Mouse (Mus musculus) bone marrow macrophage, adult 2 months (primary cell): ENCODE data around the gene Galk1. TPM values are rescaled to one million over a fixed set of nuclear protein-coding genes. Genes with fewer than 3 reads are reported as not detected.

Experiments
- H3K27ac ChIP-seq: 2 replicates; pipeline ENCODE4 v1.5.1; 2012; ENCODE audit warnings: low read depth, low read length; ENCODE audit not compliant: insufficient read depth
- H3K4me1 ChIP-seq: 2 replicates; pipeline ENCODE4 v1.6.1; 2012; ENCODE audit warnings: low read length; ENCODE audit not compliant: control insufficient read depth, insufficient read depth
- H3K4me3 ChIP-seq: 2 replicates; pipeline ENCODE4 v1.5.1; 2012; ENCODE audit warnings: mild to moderate bottlenecking, low read length, moderate library complexity; ENCODE audit not compliant: insufficient read depth
- CTCF ChIP-seq: IDR thresholded peaks from 2 replicates; pipeline ENCODE4 v1.5.1; 2012; ENCODE audit warnings: low read depth, mild to moderate bottlenecking, low read length, moderate library complexity
- POLR2A ChIP-seq: IDR thresholded peaks from 2 replicates; pipeline ENCODE4 v1.6.1; 2012; ENCODE audit warnings: mild to moderate bottlenecking, low read depth, low read length, borderline replicate concordance
- polyA plus RNA-seq: library from polyadenylated mRNA; stranded (reverse); fragments of >200 nt; gene quantifications from 2 replicates; pipeline ENCODE4 v1.2.4, GENCODE M21; 2012; ENCODE audit not compliant: missing spikeins, insufficient read depth, insufficient read length

Gene Galk1
- polyA plus RNA-seq, 1 experiment: 14.4 TPM

DNA sequence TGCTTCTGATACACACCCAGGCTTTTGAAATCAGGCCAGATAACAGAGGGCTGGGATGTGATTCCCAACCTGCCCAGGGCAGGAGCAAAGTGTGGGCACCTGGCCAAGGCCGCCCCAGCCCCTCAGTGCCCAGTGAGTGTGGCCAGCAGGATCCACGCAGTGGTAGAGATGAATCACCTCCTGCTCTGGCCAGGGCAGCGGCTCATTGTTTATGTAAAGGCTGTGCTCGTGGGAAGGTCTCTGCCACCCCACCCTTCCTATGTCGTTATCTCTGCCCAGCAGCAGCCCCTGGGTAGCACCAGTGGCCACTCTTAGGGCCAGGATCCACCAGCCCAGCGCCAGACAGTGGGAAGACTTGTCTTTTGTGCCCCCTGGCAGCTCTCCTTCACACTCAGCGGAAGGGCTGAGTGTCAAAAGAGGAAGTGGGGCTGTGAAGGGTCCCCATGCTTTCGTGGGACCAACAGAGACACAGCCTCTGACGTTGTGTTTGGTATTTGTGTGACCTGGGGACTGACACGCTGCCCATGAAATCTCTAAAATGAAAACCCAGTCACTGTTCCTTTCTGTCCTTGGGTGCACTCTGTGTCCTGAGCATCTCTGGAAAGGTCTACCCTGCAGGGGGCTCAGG is 47.4 kb downstream of the Galk1 start:
- TF ChIP-seq POLR2A: no peak
- no peak for TF ChIP-seq CTCF
- H3K4me3 ChIP-seq: no peak overlapping the region
- H3K27ac ChIP-seq: no peak overlapping the region
- H3K4me1 ChIP-seq: peaks cover 12% of the 10 kb centered on the region

DNA sequence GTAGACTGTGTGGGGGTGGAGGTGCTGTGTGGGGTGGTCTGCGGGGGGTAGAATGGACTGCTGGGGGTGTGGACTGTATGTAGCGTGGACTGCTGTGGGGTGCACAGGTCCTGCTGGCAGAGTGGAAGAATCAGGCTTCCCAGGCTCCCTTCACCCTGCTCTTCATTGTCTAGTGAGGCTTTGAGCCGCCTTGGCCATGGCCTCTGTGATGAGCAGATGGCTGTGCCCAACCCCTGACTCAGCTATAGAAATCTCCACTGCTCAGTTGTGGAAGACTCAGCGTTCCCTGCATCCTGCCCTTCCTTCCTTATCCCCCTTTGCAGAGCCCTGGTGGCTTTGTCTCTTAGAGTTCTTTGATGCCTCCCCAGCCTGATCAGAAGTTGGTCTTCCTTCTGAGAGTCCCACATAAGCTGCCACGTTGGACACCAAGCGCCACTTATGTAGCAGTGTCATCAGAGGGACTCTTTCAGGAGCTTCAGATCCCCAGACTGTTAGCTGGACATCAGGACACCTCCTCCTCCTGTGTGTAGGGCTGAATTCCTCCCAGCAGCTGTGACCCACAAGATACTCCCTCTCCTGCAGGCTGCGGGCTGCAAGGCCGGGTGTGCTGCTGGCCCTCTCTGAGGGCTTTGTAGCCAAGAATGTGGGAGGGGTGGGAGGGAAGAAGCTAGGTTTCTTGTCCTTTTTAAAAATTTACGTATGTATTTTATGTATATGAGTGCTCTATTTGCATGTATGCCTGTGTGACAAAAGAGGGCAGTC is 49.7 kb downstream of the Galk1 start:
- no peak for TF ChIP-seq POLR2A
- TF ChIP-seq CTCF: no peak
- H3K27ac ChIP-seq: no peak overlapping the region
- H3K4me3 ChIP-seq: no peak overlapping the region
- H3K4me1 ChIP-seq: no peaks in the 10 kb centered on the region

DNA sequence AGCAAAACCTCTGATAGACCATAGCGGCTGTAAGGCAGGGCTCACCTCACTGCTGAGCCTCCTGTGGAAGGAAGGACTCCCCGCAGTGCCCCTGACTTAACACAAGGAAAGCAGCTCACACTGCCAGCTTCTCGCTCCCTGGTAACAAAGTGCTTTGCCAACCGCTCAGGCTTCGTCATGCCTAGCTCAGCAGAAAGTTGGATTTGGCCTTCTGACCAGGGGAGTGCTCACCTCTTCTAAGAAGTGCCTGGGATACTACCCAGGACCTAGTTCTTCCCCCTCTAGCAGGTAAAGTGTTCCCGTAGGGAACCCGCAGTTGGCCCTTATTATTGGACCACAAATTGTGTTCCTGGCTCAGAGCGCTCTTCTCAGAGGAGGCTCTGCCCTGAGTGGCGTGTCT is 53.5 kb downstream of the Galk1 start:
- H3K4me1 ChIP-seq: peaks cover 11% of the 10 kb centered on the region; the same call in 1 of the 2 replicates

More for the DNA sequence above, 53.5 kb downstream of the Galk1 start:
- no peak overlapping the region for H3K27ac ChIP-seq
- H3K4me3 ChIP-seq: no peak overlapping the region
- TF ChIP-seq POLR2A (no peak), CTCF (no peak)

Other genes starting within 250 kb of the Galk1 start
- gene Tmem94, start 247.3 kb downstream of the Galk1 start, polyA plus RNA-seq: 18.0 and 21.7 TPM in 2 replicates
- gene Caskin2, start 199.1 kb downstream of the Galk1 start, polyA plus RNA-seq: 3.9 and 5.6 TPM in 2 replicates
- gene Tsen54, start 198.0 kb downstream of the Galk1 start, polyA plus RNA-seq: 10.6 and 14.4 TPM in 2 replicates
- 4.0 and 4.9 TPM in 2 replicates for gene Llgl2, start 188.7 kb downstream of the Galk1 start, polyA plus RNA-seq
- gene Myo15b, start 154.3 kb downstream of the Galk1 start, polyA plus RNA-seq: not detected in 2 replicates
- gene Smim5, start 112.8 kb downstream of the Galk1 start, polyA plus RNA-seq: not detected in 2 replicates
- not detected in 2 replicates for gene Smim6, start 100.7 kb downstream of the Galk1 start, polyA plus RNA-seq
- 23.6 and 24.5 TPM in 2 replicates for gene Sap30bp, start 79.4 kb downstream of the Galk1 start, polyA plus RNA-seq
- gene Recql5, start 79.2 kb downstream of the Galk1 start, polyA plus RNA-seq: 19.9 and 21.5 TPM in 2 replicates
- gene Itgb4, start 38.0 kb downstream of the Galk1 start, polyA plus RNA-seq: 0.23 TPM in 1 of 2 replicates, not detected in the other
- 431 and 432 TPM in 2 replicates for gene H3f3b, start 15.2 kb upstream of the Galk1 start, polyA plus RNA-seq
- 24.9 and 28.1 TPM in 2 replicates for gene Unk, start 17.6 kb upstream of the Galk1 start, polyA plus RNA-seq
- gene Unc13d, start 65.2 kb upstream of the Galk1 start, polyA plus RNA-seq: 23.2 and 32.3 TPM in 2 replicates
- 134 and 155 TPM in 2 replicates for gene Wbp2, start 74.3 kb upstream of the Galk1 start, polyA plus RNA-seq
- 32.1 and 38.5 TPM in 2 replicates for gene Trim47, start 114.5 kb upstream of the Galk1 start, polyA plus RNA-seq
- 22.4 and 23.4 TPM in 2 replicates for gene Trim65, start 118.4 kb upstream of the Galk1 start, polyA plus RNA-seq
- gene Mrpl38, start 126.1 kb upstream of the Galk1 start, polyA plus RNA-seq: 19.2 and 31.8 TPM in 2 replicates
- gene Fbf1, start 155.4 kb upstream of the Galk1 start, polyA plus RNA-seq: 21.1 and 26.4 TPM in 2 replicates
- 70.4 TPM in 2 replicates for gene Ten1, start 186.1 kb upstream of the Galk1 start, polyA plus RNA-seq
- gene Acox1, start 186.3 kb upstream of the Galk1 start, polyA plus RNA-seq: 47.0 and 47.6 TPM in 2 replicates
- not detected in 2 replicates for gene Evpl, start 225.4 kb upstream of the Galk1 start, polyA plus RNA-seq